10 mouse cellular contexts compared by ENCODE assay signal in genomic region chr3:60762874-60763273, GRCm38 (mm10).
DNase-seq lines count a peak whose midpoint lies in the region; TF ChIP-seq lines count a peak whose summit lies in the region.
"Had no signal": no experiment of that assay in that cellular context is flagged by ENCODE, and none has a peak within 500 bp of the region (broad histone marks: within the 10 kb centered on the region; RNA-seq: fewer than 3 reads in every experiment).

No protein-coding gene starts in this region.

- no peak overlapping the region for H3K27ac ChIP-seq in layer of hippocampus, adult 2 months
- H3K27ac ChIP-seq: embryonic facial prominence, embryonic 13.5 days; limb, embryonic 13.5 days had no signal

- peak; percentile 5 for DNase-seq in left cerebral cortex, adult 11 months (ENCODE audit: low spot score)
- no peak for DNase-seq in left cerebral cortex, adult 8-10 months (ENCODE audit: low spot score in 2 of 2)
- DNase-seq in NIH3T3 (ENCODE audit: low read depth): peak; percentile 86
- peak; percentile 7 for DNase-seq in cerebellum, adult 9-11 months
- peak; percentile 15 to 22 for DNase-seq in frontal cortex, postnatal 25 days (ENCODE audit: low spot score in 2 of 2)
- peak in 1 of 2 experiments; percentile 16 for DNase-seq in layer of hippocampus, adult 2 months (ENCODE audit: low spot score in 2 of 2)
- peak; percentile 28 to 32 for DNase-seq in lung, postnatal 4 days
- peak; percentile 25 for DNase-seq in thymus, postnatal 14 days

- TF ChIP-seq CTCF in layer of hippocampus, adult 2 months (conservative IDR thresholded peaks at IDR 0.05): peak; percentile 80

- H3K4me3 ChIP-seq in layer of hippocampus, adult 2 months: no peak overlapping the region
- H3K4me3 ChIP-seq: embryonic facial prominence, embryonic 13.5 days; limb, embryonic 13.5 days had no signal

Comparison
In these comparisons a context has a peak if more than half of its experiments do, and no peak if none do; other contexts are left out.
1. DNase-seq: peak in left cerebral cortex, adult 11 months (single experiment), NIH3T3 (single experiment), cerebellum, adult 9-11 months (single experiment), frontal cortex, postnatal 25 days (2 of 2), lung, postnatal 4 days (2 of 2) and thymus, postnatal 14 days (single experiment); none in left cerebral cortex, adult 8-10 months (0 of 2).